Mouse (Mus musculus) heart, postnatal 14 days (tissue): ENCODE data around the gene Gm20390. TPM values are rescaled to one million over a fixed set of nuclear protein-coding genes. Genes with fewer than 3 reads are reported as not detected.
"Not testable (repeated sequence)": the region's sequence is repeated elsewhere in the genome, so short reads cannot be mapped to it uniquely, and the experiment has no call there.

Experiments
- DNase-seq, 2 experiments: peaks; one replicate each; pipeline ENCODE4 v3.0.0; 2021 to 2022
- intact Hi-C: fragments of 180-260 bp; cut with DNase I; formaldehyde crosslinking; loops from one replicate; pipeline ENCODE4 v1.15.1; 2025
- total RNA-seq, 2 experiments: library from RNA; stranded (reverse); gene quantifications; 2 replicates each; pipeline ENCODE4 v1.2.3; 2021

Gene Gm20390
- total RNA-seq, 2 experiments from 2014 or later, result 16.9 to 26.8 TPM

DNA sequence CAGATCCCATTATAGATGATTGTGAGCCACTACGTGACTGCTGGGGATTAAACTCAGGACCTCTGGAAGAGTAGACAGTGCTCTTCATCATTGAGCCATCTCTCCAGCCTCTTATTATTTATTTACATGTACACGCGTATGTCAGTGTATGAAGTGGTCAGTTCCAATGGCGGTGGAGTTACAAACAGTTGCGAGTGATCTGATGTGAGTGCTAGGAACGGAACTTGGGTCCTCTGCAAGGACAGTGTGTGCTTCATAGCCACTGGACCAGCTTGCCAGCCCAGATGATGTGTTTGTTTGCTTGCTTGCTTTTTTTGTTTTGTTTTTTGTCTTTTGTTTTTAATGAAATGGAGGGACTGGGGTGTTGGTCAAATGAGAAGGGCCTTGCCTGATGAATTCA, 1.1 kb upstream of the Gm20390 start:
- no peak for DNase-seq
- intact Hi-C loops, result loop anchor here (2.0 kb wide), 2 partner anchors 108 to 118 kb away; no protein-coding TSS in a partner anchor

DNA sequence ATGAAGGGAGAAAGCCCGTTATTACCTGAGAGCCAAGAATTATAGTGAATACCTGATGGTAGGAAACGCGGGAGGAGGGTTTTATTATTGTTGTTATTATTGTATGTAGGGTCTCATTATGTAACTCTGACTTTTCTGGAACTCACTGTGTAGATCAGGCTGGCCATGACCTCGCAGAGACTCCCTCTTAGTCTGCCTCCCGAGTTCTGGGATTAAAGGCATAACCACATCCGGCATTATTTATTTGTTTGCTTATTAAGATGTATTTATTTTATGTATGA, 695 bp upstream of the Gm20390 start:
- intact Hi-C loops, result loop anchor here (1.0 to 2.0 kb wide), 3 partner anchors 28 to 118 kb away; partner anchors contain the start of gene Spag9

DNA sequence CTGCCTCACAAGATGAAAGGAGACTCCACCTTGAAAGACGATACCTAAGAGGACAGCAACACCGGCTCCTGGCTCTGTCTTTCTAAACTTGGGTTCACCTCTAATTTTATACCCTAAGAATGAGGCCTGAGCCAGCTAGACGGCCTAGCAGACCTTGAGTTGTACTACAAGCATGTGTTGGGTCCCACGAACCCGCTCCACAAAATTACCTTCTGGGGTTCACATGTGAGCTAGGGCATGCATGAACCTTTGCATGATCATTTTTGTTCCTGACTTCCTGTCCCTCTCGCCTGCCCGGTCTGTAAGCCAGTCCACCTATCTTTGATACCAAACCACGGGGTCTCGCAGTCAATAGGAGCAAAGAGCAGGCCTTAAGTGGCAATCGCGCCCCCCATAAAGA, 712 bp downstream of the Gm20390 start:
- intact Hi-C loops, result no loop called here

More for the DNA sequence above, 695 bp upstream of the Gm20390 start:
- no peak for DNase-seq

DNA sequence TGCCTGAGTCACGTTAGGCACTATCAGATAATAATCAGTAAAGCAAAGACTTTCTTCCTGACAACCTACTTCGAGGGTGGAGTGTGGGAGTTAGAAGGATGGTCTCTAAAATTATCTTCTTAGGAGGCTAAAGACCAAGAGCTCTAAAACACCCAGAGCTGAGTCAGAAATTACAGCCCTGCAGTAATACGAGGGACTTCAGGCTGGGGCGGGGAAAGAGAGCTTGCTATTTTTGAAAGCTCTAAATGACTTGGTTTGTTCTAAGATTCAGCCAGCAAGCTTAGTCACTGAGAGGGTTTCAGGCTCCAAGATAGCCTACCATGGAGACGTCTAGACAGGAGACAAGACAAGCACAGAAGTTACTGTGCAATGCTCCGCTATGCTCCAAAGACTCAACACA, 2.7 kb downstream of the Gm20390 start:
- intact Hi-C loops, result no loop called here
- no peak for DNase-seq

More for the DNA sequence above, 712 bp downstream of the Gm20390 start:
- DNase-seq, result no peak

GRCm38 (mm10) chr11:93963013-93963412, 5.1 kb downstream of the Gm20390 start:
- DNase-seq, result no peak
- intact Hi-C loops, result no loop called here

- no peak for DNase-seq
- intact Hi-C loops, result no loop called here
Observed at GRCm38 (mm10) chr11:93961482-93961881, 6.6 kb downstream of the Gm20390 start.

DNA sequence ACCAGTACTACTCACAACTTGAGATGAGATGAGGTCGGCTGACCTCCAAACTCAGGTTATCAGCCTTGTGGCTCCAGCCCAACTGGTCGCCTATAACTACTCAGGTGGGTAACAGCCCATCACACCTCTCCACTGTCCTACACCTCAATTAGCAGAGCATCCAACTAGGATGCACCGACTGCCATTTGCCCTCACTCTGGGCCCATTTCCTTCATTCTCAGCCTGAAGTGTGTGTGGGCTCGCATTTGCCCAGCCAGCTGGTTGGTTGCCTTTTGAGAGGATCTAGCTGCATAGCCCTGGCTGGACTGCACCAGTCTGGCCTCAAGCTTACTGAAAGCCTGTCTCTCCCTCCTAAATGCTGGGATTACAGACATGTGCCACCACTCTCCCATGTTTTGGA, 10.3 kb downstream of the Gm20390 start:
- DNase-seq, result no peak
- intact Hi-C loops, result loop anchor here (5.0 to 10.0 kb wide), 2 partner anchors 40 to 257 kb away; partner anchors contain the start of genes Spag9 and Tob1

- intact Hi-C loops, result loop anchor here (5.0 to 10.0 kb wide), 2 partner anchors 40 to 258 kb away; partner anchors contain the start of genes Spag9 and Tob1
- no peak for DNase-seq
Observed at GRCm38 (mm10) chr11:93957031-93957555, 11.0 kb downstream of the Gm20390 start.

- no peak for DNase-seq
- intact Hi-C loops, result loop anchor here (5.0 to 10.0 kb wide), 2 partner anchors 41 to 259 kb away; partner anchors contain the start of genes Spag9 and Tob1
Observed at GRCm38 (mm10) chr11:93956159-93956558, 11.9 kb downstream of the Gm20390 start, which contains the start of gene Nme2. Nme2 (minus strand) TSS chr11:93956259.

- intact Hi-C loops, result loop anchor here (5.0 to 10.0 kb wide), 2 partner anchors 42 to 259 kb away; partner anchors contain the start of genes Spag9 and Tob1
Observed at GRCm38 (mm10) chr11:93955256-93956150, 12.6 kb downstream of the Gm20390 start.

DNA sequence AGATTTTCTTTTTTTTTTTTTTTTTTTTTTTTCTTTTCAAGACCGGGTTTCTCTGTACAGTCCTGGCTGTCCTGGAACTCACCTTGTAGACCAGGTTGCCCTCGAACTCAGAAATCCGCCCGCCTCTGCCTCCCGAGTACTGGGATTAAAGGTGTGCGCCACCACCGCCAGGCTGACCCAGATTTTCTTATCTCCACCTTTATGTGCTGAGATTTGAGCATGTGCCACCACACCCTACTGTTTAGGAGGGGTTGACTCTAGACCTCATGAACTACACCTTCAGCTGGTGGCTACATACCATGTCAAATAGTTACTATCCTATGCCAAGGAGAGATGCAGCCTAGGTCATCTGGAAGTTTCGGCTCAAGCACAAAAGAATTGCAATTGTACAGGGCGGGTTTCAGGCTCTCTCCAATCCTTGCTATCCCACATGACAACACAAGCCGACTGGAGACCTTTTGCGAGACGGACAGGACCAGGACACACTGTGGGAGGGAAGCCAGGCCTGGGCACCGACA, 13.3 kb downstream of the Gm20390 start:
- intact Hi-C loops, result loop anchor here (5.0 to 10.0 kb wide), 2 partner anchors 43 to 260 kb away; partner anchors contain the start of genes Spag9 and Tob1
- DNase-seq, result no peak

More at GRCm38 (mm10) chr11:93955256-93956150, 12.6 kb downstream of the Gm20390 start:
- DNase-seq, result peak; percentile 94

DNA sequence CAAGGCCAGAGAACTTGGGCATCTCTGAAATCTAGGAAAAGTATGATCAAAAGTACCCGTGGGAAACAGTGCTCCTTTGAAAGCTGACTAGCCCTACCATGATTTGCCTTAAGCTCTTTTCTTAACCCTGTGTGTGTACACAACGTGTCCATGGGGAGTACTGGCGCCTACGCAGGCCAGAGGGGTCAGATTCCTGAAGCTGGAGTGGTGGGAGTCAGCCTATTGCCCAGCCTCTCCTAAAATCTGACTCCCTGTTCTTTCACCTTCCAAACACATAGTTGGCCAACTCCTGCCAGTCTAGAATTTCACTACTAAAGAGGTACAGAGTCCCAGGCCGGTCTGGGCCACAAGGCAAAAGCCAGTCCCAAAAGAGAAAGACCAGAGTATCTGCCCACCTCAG, 15.7 kb downstream of the Gm20390 start:
- intact Hi-C loops, result loop anchor here (10.0 kb wide), 1 partner anchor 262 kb away; the partner anchor contains the start of gene Tob1
- no peak for DNase-seq

GRCm38 (mm10) chr11:93950045-93950444, 18.0 kb downstream of the Gm20390 start:
- DNase-seq, result no peak
- intact Hi-C loops, result loop anchor here (10.0 kb wide), 1 partner anchor 265 kb away; the partner anchor contains the start of gene Tob1

- no peak for DNase-seq
- intact Hi-C loops, result no loop called here
Observed at GRCm38 (mm10) chr11:93948887-93949567, 19.1 kb downstream of the Gm20390 start.

DNA sequence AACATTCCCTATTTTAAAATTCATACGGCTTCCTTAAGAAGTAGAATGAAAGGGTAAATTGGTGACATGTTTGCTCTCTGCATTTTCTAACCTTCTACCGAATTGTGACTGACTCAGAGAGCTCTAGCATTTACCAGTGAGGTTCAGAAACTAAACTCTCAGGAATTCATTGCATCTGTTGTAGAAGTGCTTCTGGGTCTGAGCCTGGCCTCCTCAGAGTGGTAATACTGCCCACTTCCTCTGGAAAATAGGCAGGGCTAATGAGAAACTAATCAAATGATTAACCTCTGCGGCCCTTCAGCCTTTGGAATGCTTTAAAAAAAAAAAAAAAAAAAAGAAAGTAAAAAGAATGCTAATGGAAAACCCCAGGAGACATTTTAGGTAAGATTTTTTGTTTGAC, 23.1 kb downstream of the Gm20390 start:
- no peak for DNase-seq
- intact Hi-C loops, result no loop called here

DNA sequence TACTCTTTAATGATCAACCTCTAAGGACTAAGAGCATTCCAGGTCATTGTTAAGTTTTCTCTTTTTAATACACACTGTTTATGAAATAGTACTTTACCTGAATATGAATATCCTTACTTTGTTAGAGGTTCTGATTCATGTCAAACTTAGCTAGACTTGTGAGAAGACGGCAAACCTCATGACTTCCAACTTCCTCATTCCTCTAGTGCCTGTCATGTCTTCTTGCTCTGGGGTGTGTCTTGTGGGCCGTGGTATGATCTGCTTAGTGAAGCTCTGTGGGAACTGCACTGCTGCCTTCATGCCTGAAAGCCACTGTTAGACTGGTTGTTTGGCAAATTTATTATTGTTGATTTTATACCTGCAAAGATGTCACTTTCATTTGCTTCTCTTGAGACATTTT, 27.2 kb downstream of the Gm20390 start:
- intact Hi-C loops, result no loop called here
- DNase-seq, result no peak

DNA sequence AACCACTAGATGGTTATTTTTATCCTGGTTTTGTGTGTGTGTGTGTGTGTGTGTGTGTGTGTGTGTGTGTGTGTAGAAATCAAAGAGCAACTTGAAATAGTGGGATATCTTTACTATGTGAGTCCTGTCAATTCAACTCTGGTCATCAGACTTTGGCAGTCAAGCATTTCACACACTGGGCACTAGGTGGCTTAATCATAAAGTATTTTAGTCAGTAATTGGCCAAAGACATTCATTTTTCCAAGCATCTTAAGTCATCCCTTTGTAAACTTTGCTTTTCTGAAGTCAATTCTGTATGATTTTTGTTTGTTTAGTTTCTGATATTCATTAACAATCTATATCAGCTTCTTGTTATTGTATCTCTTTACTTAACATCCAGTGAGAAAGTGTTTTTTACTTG, 39.0 kb downstream of the Gm20390 start:
- no peak for DNase-seq
- intact Hi-C loops, result no loop called here

- intact Hi-C loops, DNase-seq: not testable (repeated sequence)
Observed at GRCm38 (mm10) chr11:93915019-93915418, 53.1 kb downstream of the Gm20390 start.

DNA sequence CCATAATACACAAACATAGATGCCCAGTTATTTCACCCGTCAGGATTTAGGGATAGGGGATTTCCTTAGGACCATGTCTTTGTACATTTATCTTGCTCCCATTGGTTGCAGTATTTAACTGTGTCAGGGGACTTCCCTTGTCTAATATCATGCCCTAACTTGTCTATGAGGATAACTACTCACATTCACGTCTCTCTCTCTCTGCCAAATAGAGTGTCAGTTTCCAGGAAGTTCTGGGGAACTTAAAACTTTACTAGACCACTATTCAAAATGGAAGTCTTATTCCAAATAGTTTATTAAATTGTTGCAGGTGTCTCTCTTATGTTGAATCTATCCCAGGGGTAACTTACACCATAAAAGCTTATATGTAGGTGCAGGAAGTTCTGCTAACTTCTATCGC, 56.5 kb downstream of the Gm20390 start:
- intact Hi-C loops, result no loop called here
- no peak for DNase-seq

GRCm38 (mm10) chr11:93908829-93909228, 59.3 kb downstream of the Gm20390 start:
- intact Hi-C loops, result no loop called here
- no peak for DNase-seq
